Mouse (Mus musculus): ENCODE measurements around the gene Ache.

- TF ChIP-seq CTCF (IDR thresholded peaks at IDR 0.05; ENCODE audit: extremely low read depth, insufficient read length, insufficient replicate concordance, low read depth, low read length) (no peak), POLR2A (IDR thresholded peaks at IDR 0.05; ENCODE audit: low read depth, low read length) (no peak)
Observed at GRCm38 (mm10) chr5:137295296-137295695, 8.0 kb downstream of the Ache start.

All from small intestine, adult 2 months (tissue).